Mouse (Mus musculus): ENCODE measurements around the gene Vegfb.
"Not testable (repeated sequence)": the region's sequence is repeated elsewhere in the genome, so short reads cannot be mapped to it uniquely, and the experiment has no call there.

The Vegfb gene

GRCm38 (mm10) chr19:6991166-6991565 lies 3.7 kb upstream of the Vegfb start:
- not testable (repeated sequence) for DNase-seq

- no peak for DNase-seq
These were observed 3.3 kb upstream of the Vegfb start for GRCm38 (mm10) chr19:6990712-6991111.

GRCm38 (mm10) chr19:6989251-6989650 lies 1.8 kb upstream of the Vegfb start:
- no peak for DNase-seq

- DNase-seq, result no peak
These were observed 444 bp upstream of the Vegfb start for GRCm38 (mm10) chr19:6987904-6988285.

GRCm38 (mm10) chr19:6985951-6986708 lies 1.3 kb downstream of the Vegfb start:
- DNase-seq, result no peak

GRCm38 (mm10) chr19:6985300-6985699 lies 2.2 kb downstream of the Vegfb start:
- DNase-seq, result no peak

- no peak for DNase-seq
These were observed 3.8 kb downstream of the Vegfb start for GRCm38 (mm10) chr19:6983621-6984020.

GRCm38 (mm10) chr19:6981465-6981864 lies 6.0 kb downstream of the Vegfb start:
- no peak for DNase-seq

- peak; percentile 99 for DNase-seq
These were observed 6.9 kb downstream of the Vegfb start, which contains the start of gene Fkbp2 for GRCm38 (mm10) chr19:6980381-6981093. Fkbp2 (minus strand) TSS chr19:6980501.

GRCm38 (mm10) chr19:6979486-6980380 lies 7.7 kb downstream of the Vegfb start:
- DNase-seq, result peak; percentile 100

GRCm38 (mm10) chr19:6979001-6979479 lies 8.4 kb downstream of the Vegfb start:
- DNase-seq, result peak; percentile 69

GRCm38 (mm10) chr19:6978639-6978974 lies 8.8 kb downstream of the Vegfb start:
- no peak for DNase-seq

- peak; percentile 39 for DNase-seq
These were observed 9.5 kb downstream of the Vegfb start for GRCm38 (mm10) chr19:6977759-6978638.

GRCm38 (mm10) chr19:6975537-6976521 lies 11.6 kb downstream of the Vegfb start, which contains the start of gene Plcb3:
Plcb3 (minus strand) TSS chr19:6976470.
- DNase-seq, result peak; percentile 89

- peak; percentile 91 for DNase-seq
These were observed 12.9 kb downstream of the Vegfb start, which contains the start of gene Ppp1r14b for GRCm38 (mm10) chr19:6974211-6975205. Ppp1r14b (plus strand) TSS chr19:6974968.

- DNase-seq, result no peak
These were observed 13.8 kb downstream of the Vegfb start for GRCm38 (mm10) chr19:6973581-6974190.

GRCm38 (mm10) chr19:6972247-6972917 lies 15.1 kb downstream of the Vegfb start:
- no peak for DNase-seq

GRCm38 (mm10) chr19:6971644-6972043 lies 15.8 kb downstream of the Vegfb start:
- DNase-seq, result no peak

Measured in thymus, postnatal 4 days (tissue).